Mouse (Mus musculus): ENCODE measurements around the gene Myo18a. TPM values are rescaled to one million over a fixed set of nuclear protein-coding genes. Genes with fewer than 3 reads are reported as not detected.

Myo18a gene
- total RNA-seq, 2 experiments from 2014 or later, result 8.8 to 48.5 TPM

GRCm38 (mm10) chr11:77791752-77792565 is 28.9 kb downstream of the Myo18a start:
- ATAC-seq (replicated peaks; ENCODE audit: low FRiP score, poor library complexity, severe bottlenecking), result no peak

DNA sequence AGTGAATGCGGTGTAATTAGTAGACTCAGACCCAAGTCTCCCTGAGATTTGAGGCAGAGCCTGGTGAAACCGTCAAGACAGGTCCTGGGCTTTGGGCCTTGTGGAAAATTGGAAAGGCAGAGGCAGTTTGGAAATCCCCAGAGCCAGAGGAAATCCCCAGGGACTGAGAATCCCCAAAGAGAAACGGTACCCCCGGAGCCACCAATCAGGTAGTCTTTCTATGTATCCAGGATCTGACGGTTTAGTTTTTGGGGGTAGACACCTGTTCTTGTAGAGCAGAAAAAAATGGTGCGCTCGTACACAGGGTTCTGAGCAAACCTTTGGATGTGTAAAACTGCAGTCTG is 29.5 kb downstream of the Myo18a start:
- ATAC-seq (replicated peaks; ENCODE audit: low FRiP score, poor library complexity, severe bottlenecking), result no peak

GRCm38 (mm10) chr11:77793238-77793930 is 30.3 kb downstream of the Myo18a start:
- peak; percentile 97 for ATAC-seq (replicated peaks; ENCODE audit: low FRiP score, poor library complexity, severe bottlenecking)

DNA sequence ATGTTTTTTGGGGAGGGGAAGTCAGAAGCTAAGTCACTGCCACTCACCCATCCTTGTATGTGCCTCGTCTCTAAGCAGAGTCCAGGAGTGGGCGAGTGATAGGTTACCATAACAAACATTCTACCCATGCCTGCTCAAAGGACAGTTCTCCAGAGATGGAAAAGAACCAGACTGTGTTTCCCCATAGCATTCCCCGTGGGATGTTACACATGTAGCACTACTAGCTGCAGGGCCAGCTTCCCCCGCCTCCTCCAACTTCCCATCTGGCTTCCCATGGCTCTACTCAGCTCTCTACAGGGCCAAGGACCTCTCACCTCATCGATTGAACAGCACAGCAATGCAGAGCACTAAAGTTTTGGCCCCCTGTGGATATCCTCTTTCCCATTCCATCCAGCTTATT is 32.2 kb downstream of the Myo18a start:
- ATAC-seq (replicated peaks; ENCODE audit: low FRiP score, poor library complexity, severe bottlenecking), result no peak

DNA sequence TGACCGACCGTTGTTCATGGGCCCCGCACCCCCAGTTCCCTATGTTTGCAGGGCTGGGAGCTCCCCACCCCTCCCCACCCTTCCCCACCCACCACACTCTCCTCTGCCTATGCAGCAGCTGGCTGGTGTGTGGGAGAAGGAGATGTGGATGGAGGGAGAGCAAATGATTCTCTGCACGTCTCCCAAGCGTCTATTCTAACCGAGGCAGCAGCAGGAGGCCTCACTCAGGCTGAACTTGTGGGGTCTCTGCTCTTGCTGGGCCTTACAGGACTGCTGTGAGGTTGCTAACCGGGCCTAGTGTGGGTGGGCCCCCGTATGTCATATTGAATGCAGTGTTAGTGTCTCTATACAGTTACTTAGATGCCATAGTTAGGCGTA is 37.4 kb downstream of the Myo18a start:
- no peak for ATAC-seq (replicated peaks; ENCODE audit: low FRiP score, poor library complexity, severe bottlenecking)

DNA sequence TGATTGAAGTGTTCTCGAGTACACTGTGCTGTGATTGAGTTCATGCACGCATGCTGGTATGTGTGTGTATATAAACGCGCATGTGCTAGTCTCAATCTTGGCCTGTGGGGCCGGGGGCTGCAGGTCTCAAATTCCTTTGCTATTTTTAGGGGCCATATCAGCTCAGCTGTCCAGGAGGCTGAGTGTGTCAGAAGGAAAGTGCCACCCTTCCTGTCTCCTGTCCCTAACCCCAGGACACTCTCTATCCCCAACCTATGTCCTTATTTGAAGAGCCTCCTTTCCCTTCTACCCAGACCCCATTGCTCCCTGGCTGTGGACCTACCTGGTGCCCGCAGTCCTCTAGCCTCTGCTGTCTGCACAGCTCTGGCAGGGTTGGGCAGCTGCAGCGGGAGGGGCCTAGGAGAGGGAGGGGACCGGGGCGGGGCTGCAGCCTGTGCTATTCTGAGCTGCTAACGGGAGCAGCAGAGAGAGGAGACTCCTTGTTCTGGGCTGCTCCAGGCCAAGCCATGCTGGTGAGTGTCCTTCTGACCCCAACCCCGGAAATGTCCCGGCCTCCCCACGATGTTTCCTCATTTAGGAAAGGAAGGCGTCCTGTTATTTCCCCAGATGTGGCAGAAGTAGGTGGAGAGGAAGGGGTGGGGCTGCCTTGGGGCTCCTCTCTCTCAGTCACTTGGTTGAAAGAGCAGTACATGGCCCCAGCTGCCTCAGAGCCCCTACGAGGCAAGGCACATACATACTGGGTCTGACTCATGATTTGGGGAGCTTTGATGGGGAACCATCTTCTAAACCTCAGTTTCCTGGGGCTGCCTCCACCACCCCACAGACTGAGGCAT is 38.0 kb downstream of the Myo18a start:
- peak; percentile 93 for ATAC-seq (replicated peaks; ENCODE audit: low FRiP score, poor library complexity, severe bottlenecking)

GRCm38 (mm10) chr11:77802341-77802865 is 39.4 kb downstream of the Myo18a start:
- ATAC-seq (replicated peaks; ENCODE audit: low FRiP score, poor library complexity, severe bottlenecking), result peak; percentile 58

GRCm38 (mm10) chr11:77806218-77806617 is 43.2 kb downstream of the Myo18a start:
- no peak for ATAC-seq (replicated peaks; ENCODE audit: low FRiP score, poor library complexity, severe bottlenecking)

GRCm38 (mm10) chr11:77806855-77807254 is 43.8 kb downstream of the Myo18a start:
- ATAC-seq (replicated peaks; ENCODE audit: low FRiP score, poor library complexity, severe bottlenecking), result no peak

DNA sequence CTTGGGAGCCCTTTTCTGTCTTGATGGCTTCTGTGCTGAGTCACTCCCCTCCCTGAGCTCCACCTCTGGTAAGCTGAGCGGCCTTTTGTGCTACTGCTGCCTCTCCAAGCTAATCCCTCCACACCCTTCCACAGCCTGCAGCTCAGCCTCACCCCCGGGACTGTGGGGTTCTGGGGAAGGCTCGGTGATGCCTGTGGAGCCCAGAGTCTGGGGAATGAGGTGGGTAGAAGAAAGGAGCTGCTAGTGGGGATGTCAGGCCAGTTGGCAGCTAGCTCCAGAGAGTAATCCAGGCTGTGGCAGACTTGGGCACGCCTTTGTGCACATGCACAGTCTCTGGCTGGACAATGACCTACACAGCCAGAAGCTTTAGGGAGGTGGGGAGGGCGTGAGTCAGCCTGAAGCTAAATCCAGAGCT is 45.0 kb downstream of the Myo18a start:
- no peak; the same call in 1 of the 2 replicates for ATAC-seq (replicated peaks; ENCODE audit: low FRiP score, poor library complexity, severe bottlenecking)

DNA sequence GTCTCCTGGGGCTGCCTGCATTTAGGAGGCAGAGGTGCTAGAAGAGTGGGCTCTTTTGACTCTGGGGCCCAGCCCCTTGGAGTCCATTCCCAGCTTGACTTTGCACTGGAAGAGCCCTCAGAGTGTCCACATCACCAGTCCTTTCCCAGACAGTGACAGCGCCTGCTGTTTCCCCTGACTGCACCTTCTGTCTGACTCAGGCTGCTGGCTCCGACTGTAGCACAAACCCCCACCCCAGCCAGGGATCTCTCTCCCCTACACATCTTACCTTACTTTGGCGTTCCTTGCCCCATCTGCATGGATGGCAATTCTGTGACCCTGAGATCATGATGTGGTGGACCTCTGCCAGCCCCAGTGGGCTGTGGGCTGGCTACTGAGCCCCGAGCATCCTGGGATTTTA is 46.2 kb downstream of the Myo18a start:
- no peak for ATAC-seq (replicated peaks; ENCODE audit: low FRiP score, poor library complexity, severe bottlenecking)

DNA sequence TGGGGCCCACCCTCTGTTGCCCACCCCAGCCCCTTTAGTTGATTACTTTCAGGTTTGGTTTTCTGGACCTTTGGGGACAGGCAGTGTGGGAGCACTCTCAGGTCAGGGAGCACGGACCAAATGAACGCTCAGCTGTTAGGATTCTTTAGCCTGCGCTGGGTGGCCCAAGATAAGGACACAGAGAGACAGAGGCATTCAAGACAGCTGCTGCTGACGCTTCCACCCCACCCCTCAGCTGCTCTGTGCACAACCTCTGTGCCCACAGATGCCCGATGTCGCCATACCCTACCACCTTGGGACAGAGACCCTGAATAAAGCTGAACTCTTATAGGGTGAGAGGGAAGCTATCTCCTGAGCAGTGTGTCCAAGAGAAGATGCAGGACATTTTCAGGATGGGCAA is 47.0 kb downstream of the Myo18a start:
- ATAC-seq (replicated peaks; ENCODE audit: low FRiP score, poor library complexity, severe bottlenecking), result no peak

DNA sequence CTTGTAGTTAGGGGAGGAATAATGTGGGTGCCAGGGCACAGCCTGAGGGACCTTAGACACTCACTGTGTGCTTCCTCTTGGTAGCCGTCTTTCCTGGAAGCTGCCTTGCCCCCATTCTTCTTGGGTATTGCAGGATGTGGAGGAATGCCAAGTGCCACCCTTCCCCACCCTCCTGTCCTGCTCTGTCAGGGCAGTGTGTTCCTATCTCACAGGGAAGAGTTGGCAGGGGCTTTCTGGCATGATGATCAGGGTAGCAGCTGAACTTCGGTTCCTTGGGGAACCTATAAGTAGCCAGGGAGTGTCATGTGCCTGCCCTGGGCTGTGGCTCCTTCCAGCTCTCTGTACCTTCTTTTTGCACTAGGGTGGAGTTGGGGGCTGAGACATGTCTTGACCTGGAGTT is 50.9 kb downstream of the Myo18a start:
- no peak for ATAC-seq (replicated peaks; ENCODE audit: low FRiP score, poor library complexity, severe bottlenecking)

- ATAC-seq (replicated peaks; ENCODE audit: low FRiP score, poor library complexity, severe bottlenecking), result 0 out of 2 replicates have a peak, but pooled peaks have one; percentile 61
Observed at GRCm38 (mm10) chr11:77816003-77816402, 53.0 kb downstream of the Myo18a start.

DNA sequence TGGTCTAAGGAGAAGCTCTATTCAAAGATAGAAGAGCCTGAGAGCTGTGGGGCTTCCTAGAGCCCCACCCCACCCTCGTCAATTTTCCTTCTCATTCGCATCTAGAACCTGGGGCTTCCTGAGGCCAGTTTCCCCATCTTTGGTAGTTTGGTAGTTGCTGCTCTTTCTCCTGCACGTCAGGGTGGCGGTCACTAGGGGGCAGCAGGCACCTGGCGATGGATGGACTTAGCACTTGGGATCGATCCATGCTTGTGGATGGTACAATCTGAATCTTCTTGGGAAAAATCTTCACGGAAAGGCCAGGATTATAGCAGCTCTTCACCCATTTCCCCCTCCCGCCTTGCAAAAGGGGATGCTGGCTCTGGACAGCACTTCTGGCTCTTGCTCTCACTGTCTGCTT is 58.6 kb downstream of the Myo18a start:
- peak; percentile 52; the same call in 1 of the 2 replicates for ATAC-seq (replicated peaks; ENCODE audit: low FRiP score, poor library complexity, severe bottlenecking)

GRCm38 (mm10) chr11:77822781-77823180 is 59.7 kb downstream of the Myo18a start:
- ATAC-seq (replicated peaks; ENCODE audit: low FRiP score, poor library complexity, severe bottlenecking), result peak; percentile 49; the same call in 1 of the 2 replicates

GRCm38 (mm10) chr11:77825853-77826252 is 62.8 kb downstream of the Myo18a start:
- no peak for ATAC-seq (replicated peaks; ENCODE audit: low FRiP score, poor library complexity, severe bottlenecking)

GRCm38 (mm10) chr11:77826311-77826710 is 63.3 kb downstream of the Myo18a start:
- ATAC-seq (replicated peaks; ENCODE audit: low FRiP score, poor library complexity, severe bottlenecking), result no peak

DNA sequence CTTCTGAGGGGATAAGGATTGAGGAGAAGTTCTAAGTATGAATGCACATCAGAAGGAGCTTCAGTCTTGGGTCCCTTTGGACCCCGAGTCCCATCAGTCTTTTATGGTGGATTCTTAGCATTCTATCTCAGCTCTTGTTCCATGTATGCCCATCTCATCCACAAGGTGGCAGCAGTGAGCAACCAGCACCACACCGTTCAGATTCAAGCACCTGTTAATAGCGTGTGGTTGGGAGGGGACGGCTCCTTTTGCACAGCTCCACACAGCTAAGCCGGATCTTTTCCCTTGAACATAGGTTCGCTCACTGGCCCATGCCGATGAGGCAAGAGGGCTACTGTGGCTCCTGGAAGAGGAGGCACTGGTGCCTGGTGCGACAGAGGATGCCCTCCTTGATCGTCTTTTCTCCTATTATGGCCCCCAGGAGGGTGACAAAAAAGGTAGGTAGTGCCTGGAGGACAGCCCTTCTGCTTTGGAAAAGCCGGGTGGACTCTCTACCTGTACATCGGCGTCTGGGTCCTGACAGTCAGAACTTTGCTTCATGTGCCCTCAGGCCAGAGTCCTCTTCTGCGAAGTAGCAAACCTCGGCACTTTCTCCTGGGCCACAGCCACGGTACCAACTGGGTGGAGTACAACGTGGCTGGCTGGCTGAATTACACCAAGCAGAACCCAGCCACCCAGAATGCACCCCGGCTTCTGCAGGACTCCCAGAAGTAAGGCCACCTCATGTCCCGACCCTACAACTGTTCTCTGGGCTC is 64.4 kb downstream of the Myo18a start:
- ATAC-seq (replicated peaks; ENCODE audit: low FRiP score, poor library complexity, severe bottlenecking), result peak; percentile 58
